Mouse (Mus musculus): ENCODE measurements around the gene Dlx4. TPM values are rescaled to one million over a fixed set of nuclear protein-coding genes. Genes with fewer than 3 reads are reported as not detected.

The Dlx4 gene
- polyA plus RNA-seq, 2 experiments, result 2.4 to 3.3 TPM

- H3K4me1 ChIP-seq (ENCODE audit: control insufficient read depth, insufficient read depth, low read length), result peaks cover 13% of the 10 kb centered on the region
- no peaks in the 10 kb centered on the region for H3K9me3 ChIP-seq (ENCODE audit: control insufficient read depth, low read length)
- H3K4me3 ChIP-seq (replicated peaks; ENCODE audit: low read length), result peak overlapping the region; percentile 43
Observed at GRCm38 (mm10) chr11:95121161-95122099, 24.6 kb downstream of the Dlx4 start.

GRCm38 (mm10) chr11:95120633-95121020 is 25.4 kb downstream of the Dlx4 start:
- no peak for TF ChIP-seq POLR2A (IDR thresholded peaks at IDR 0.05; ENCODE audit: borderline replicate concordance, extremely low read depth, insufficient read depth, insufficient read length)
- Histone ChIP-seq H3K9ac (ENCODE audit: low read depth, low read length, severe bottlenecking) (peak overlapping the region; percentile 44; the same call in 1 of the 2 replicates), H3K27me3 (ENCODE audit: control insufficient read depth, insufficient read depth, low read length) (peaks cover 55% of the 10 kb centered on the region), H3K9me3 (ENCODE audit: control insufficient read depth, low read length) (no peaks in the 10 kb centered on the region), H3K4me3 (replicated peaks; ENCODE audit: low read length) (peak overlapping the region; percentile 43), H3K4me2 (replicated peaks; ENCODE audit: low read depth, low read length, severe bottlenecking) (peak overlapping the region; percentile 77), H3K4me1 (ENCODE audit: control insufficient read depth, insufficient read depth, low read length) (peaks cover 11% of the 10 kb centered on the region; the same call in 1 of the 2 replicates), H3K27ac (replicated peaks; ENCODE audit: low read depth, low read length) (no peak overlapping the region), H3K36me3 (ENCODE audit: control insufficient read depth, insufficient read depth, low read length) (no peaks in the 10 kb centered on the region)
- DNase-seq (ENCODE audit: low spot score), result no peak
- 3% methylated on average over 21 of the region's 21 CpGs for WGBS
- ATAC-seq (ENCODE audit: low FRiP score, low read depth), result no peak

More at GRCm38 (mm10) chr11:95121161-95122099, 24.6 kb downstream of the Dlx4 start:
- whole genome bisulfite sequencing, result 4% methylated on average over 43 of the region's 63 CpGs
- Histone ChIP-seq H3K27ac (replicated peaks; ENCODE audit: low read depth, low read length) (no peak overlapping the region), H3K36me3 (ENCODE audit: control insufficient read depth, insufficient read depth, low read length) (no peaks in the 10 kb centered on the region), H3K27me3 (ENCODE audit: control insufficient read depth, insufficient read depth, low read length) (peaks cover 55% of the 10 kb centered on the region), H3K4me2 (replicated peaks; ENCODE audit: low read depth, low read length, severe bottlenecking) (peak overlapping the region; percentile 77), H3K9ac (ENCODE audit: low read depth, low read length, severe bottlenecking) (peak overlapping the region; percentile 44)
- no peak for TF ChIP-seq POLR2A (IDR thresholded peaks at IDR 0.05; ENCODE audit: borderline replicate concordance, extremely low read depth, insufficient read depth, insufficient read length)
- ATAC-seq (ENCODE audit: low FRiP score, low read depth) (no peak), DNase-seq (ENCODE audit: low spot score) (no peak)

- DNase-seq (ENCODE audit: low spot score) (peak; percentile 60), ATAC-seq (ENCODE audit: low FRiP score, low read depth) (peak; percentile 42)
- peak; percentile 64; the same call in 1 of the 2 replicates for TF ChIP-seq POLR2A (IDR thresholded peaks at IDR 0.05; ENCODE audit: borderline replicate concordance, extremely low read depth, insufficient read depth, insufficient read length)
- Histone ChIP-seq H3K27me3 (ENCODE audit: control insufficient read depth, insufficient read depth, low read length) (peaks cover 55% of the 10 kb centered on the region), H3K27ac (replicated peaks; ENCODE audit: low read depth, low read length) (no peak within 1 kb of the TSS), H3K4me3 (replicated peaks; ENCODE audit: low read length) (peak within 1 kb of the TSS; percentile 43), H3K9me3 (ENCODE audit: control insufficient read depth, low read length) (no peaks in the 10 kb centered on the region), H3K4me2 (replicated peaks; ENCODE audit: low read depth, low read length, severe bottlenecking) (peak within 1 kb of the TSS; percentile 77), H3K4me1 (ENCODE audit: control insufficient read depth, insufficient read depth, low read length) (peaks cover 11% of the 10 kb centered on the region; the same call in 1 of the 2 replicates), H3K36me3 (ENCODE audit: control insufficient read depth, insufficient read depth, low read length) (no peaks in the 10 kb centered on the region), H3K9ac (ENCODE audit: low read depth, low read length, severe bottlenecking) (peak within 1 kb of the TSS; percentile 44)
- under 1% methylated on average over 40 of the region's 55 CpGs for WGBS
Observed at GRCm38 (mm10) chr11:95119990-95120632, 26.0 kb downstream of the Dlx4 start, which contains the start of gene Dlx3. Dlx3 (plus strand) TSS chr11:95120119.

- Histone ChIP-seq H3K36me3 (ENCODE audit: control insufficient read depth, insufficient read depth, low read length) (no peaks in the 10 kb centered on the region), H3K27me3 (ENCODE audit: control insufficient read depth, insufficient read depth, low read length) (peaks cover 46% of the 10 kb centered on the region), H3K4me1 (ENCODE audit: control insufficient read depth, insufficient read depth, low read length) (peaks cover 11% of the 10 kb centered on the region; the same call in 1 of the 2 replicates), H3K9me3 (ENCODE audit: control insufficient read depth, low read length) (no peaks in the 10 kb centered on the region), H3K9ac (ENCODE audit: low read depth, low read length, severe bottlenecking) (no peak overlapping the region), H3K4me3 (replicated peaks; ENCODE audit: low read length) (no peak overlapping the region), H3K4me2 (replicated peaks; ENCODE audit: low read depth, low read length, severe bottlenecking) (no peak overlapping the region; the same call in 1 of the 2 replicates), H3K27ac (replicated peaks; ENCODE audit: low read depth, low read length) (no peak overlapping the region)
- DNase-seq (ENCODE audit: low spot score), result peak; percentile 74
- WGBS, result 6% methylated on average over 8 of the region's 8 CpGs
- no peak for TF ChIP-seq POLR2A (IDR thresholded peaks at IDR 0.05; ENCODE audit: borderline replicate concordance, extremely low read depth, insufficient read depth, insufficient read length)
- peak; percentile 51; the same call in 1 of the 2 replicates for ATAC-seq (ENCODE audit: low FRiP score, low read depth)
Observed at GRCm38 (mm10) chr11:95118505-95118904, 27.6 kb downstream of the Dlx4 start.

- no peak overlapping the region for H3K27ac ChIP-seq (replicated peaks; ENCODE audit: low read depth, low read length)
- H3K4me3 ChIP-seq (replicated peaks; ENCODE audit: low read length), result no peak overlapping the region
- WGBS, result 0% methylated on average over 5 of the region's 6 CpGs
- ATAC-seq (ENCODE audit: low FRiP score, low read depth), result peak; percentile 62
- peaks cover 11% of the 10 kb centered on the region; the same call in 1 of the 2 replicates for H3K4me1 ChIP-seq (ENCODE audit: control insufficient read depth, insufficient read depth, low read length)
- H3K9me3 ChIP-seq (ENCODE audit: control insufficient read depth, low read length), result no peaks in the 10 kb centered on the region
- no peak overlapping the region for H3K4me2 ChIP-seq (replicated peaks; ENCODE audit: low read depth, low read length, severe bottlenecking)
- H3K36me3 ChIP-seq (ENCODE audit: control insufficient read depth, insufficient read depth, low read length), result no peaks in the 10 kb centered on the region
- peaks cover 33% of the 10 kb centered on the region for H3K27me3 ChIP-seq (ENCODE audit: control insufficient read depth, insufficient read depth, low read length)
- DNase-seq (ENCODE audit: low spot score), result peak; percentile 87
- no peak overlapping the region for H3K9ac ChIP-seq (ENCODE audit: low read depth, low read length, severe bottlenecking)
- TF ChIP-seq POLR2A (IDR thresholded peaks at IDR 0.05; ENCODE audit: borderline replicate concordance, extremely low read depth, insufficient read depth, insufficient read length), result no peak
Observed at GRCm38 (mm10) chr11:95117030-95117429, 29.0 kb downstream of the Dlx4 start.
